Mouse (Mus musculus): Measurements from ENCODE around the gene Zfp763. TPM values are rescaled to one million over a fixed set of nuclear protein-coding genes. Genes with fewer than 3 reads are reported as not detected.
"Not testable (repeated sequence)": the region's sequence is repeated elsewhere in the genome, so short reads cannot be mapped to it uniquely, and the experiment has no call there.

The Zfp763 gene
- polyA plus RNA-seq (2012; rRNA removed): 10.7 and 12.2 TPM in 2 replicates

- Histone ChIP-seq H3K4me3 (replicated peaks; ENCODE audit: insufficient read depth, low read depth, low read length) (peak within 1 kb of the TSS; percentile 91), H3K4me1 (ENCODE audit: control insufficient read depth, insufficient read depth, low read length) (peaks cover 3% of the 10 kb centered on the region), H3K27ac (ENCODE audit: insufficient read depth, low read length) (no peak within 1 kb of the TSS), H3K27me3 (ENCODE audit: control insufficient read depth, insufficient read depth, low read length) (no peaks in the 10 kb centered on the region)
- DNase-seq: peak; percentile 82 to 85
- WGBS: 2% methylated on average over 27 of the region's 27 CpGs
- TF ChIP-seq CTCF (IDR thresholded peaks at IDR 0.05; ENCODE audit: borderline replicate concordance, insufficient read depth, low read depth, low read length) (no peak), POLR2A (IDR thresholded peaks at IDR 0.05; ENCODE audit: borderline replicate concordance, insufficient read depth, low read length) (peak; percentile 68; the same call in 1 of the 2 replicates)
These were observed at the start of gene Zfp763 for GRCm38 (mm10) chr17:33032900-33033891. TSS of gene Zfp763 (minus strand) at chr17:33033402.

GRCm38 (mm10) chr17:33067958-33068357 lies 34.8 kb upstream of the Zfp763 start, which contains the start of gene 4921501E09Rik:
TSS of gene 4921501E09Rik (minus strand) at chr17:33068058.
- WGBS: 30% methylated on average over 1 of the region's 1 CpGs
- H3K27ac ChIP-seq (ENCODE audit: insufficient read depth, low read length): no peak within 1 kb of the TSS
- no peak for DNase-seq
- H3K27me3 ChIP-seq (ENCODE audit: control insufficient read depth, insufficient read depth, low read length): no peaks in the 10 kb centered on the region
- H3K4me3 ChIP-seq (replicated peaks; ENCODE audit: insufficient read depth, low read depth, low read length): no peak within 1 kb of the TSS
- H3K4me1 ChIP-seq (ENCODE audit: control insufficient read depth, insufficient read depth, low read length): no peaks in the 10 kb centered on the region
- no peak for TF ChIP-seq CTCF (IDR thresholded peaks at IDR 0.05; ENCODE audit: borderline replicate concordance, insufficient read depth, low read depth, low read length)
- TF ChIP-seq POLR2A (IDR thresholded peaks at IDR 0.05; ENCODE audit: borderline replicate concordance, insufficient read depth, low read length): no peak

DNA sequence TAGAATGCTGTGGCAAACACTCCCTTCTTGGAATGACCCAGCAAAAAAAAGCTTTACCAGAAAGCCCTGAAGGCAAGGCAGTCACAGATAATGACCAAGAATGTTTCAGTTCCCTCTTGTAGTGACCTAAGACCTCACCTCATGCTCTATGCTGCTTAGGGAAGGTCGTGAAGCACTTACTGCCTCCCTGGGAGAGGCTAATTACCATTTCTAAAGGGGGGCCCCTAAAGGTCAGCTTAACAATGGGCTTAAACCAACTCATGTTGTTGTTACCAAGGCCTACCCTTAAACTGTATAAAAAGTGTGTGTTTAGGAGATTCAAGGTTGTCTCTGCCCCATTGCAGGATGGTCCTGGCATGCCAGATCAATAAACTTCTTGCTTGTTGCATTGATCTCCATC lies 29.8 kb upstream of the Zfp763 start:
- WGBS: 0% methylated on average over 1 of the region's 1 CpGs

DNA sequence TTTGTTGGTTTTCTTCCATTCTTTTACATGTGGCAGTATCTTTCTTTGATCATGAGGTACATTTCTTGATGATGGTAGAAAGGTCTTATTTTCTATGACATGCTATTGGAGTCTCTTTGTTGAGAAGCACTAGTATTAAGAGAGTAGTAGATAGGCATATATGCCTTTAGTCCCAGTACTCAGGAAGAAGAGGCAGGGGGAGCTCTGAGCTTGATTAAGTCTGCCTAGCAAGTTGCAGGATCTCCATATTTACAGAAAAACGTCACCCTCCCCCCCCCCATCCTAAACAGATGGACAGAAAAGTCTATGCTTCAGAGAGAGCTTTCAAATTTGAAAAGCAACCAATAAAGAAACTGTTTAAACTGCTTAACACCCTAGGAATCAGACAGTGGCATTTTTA lies 25.6 kb upstream of the Zfp763 start:
- H3K27me3 ChIP-seq (ENCODE audit: control insufficient read depth, insufficient read depth, low read length): no peaks in the 10 kb centered on the region
- WGBS: 0% methylated on average over 1 of the region's 1 CpGs
- no peak for TF ChIP-seq POLR2A (IDR thresholded peaks at IDR 0.05; ENCODE audit: borderline replicate concordance, insufficient read depth, low read length)
- H3K4me1 ChIP-seq (ENCODE audit: control insufficient read depth, insufficient read depth, low read length): no peaks in the 10 kb centered on the region
- no peak overlapping the region for H3K27ac ChIP-seq (ENCODE audit: insufficient read depth, low read length)
- DNase-seq: no peak
- no peak overlapping the region for H3K4me3 ChIP-seq (replicated peaks; ENCODE audit: insufficient read depth, low read depth, low read length)

More for the DNA sequence above, 29.8 kb upstream of the Zfp763 start:
- H3K4me1 ChIP-seq (ENCODE audit: control insufficient read depth, insufficient read depth, low read length): no peaks in the 10 kb centered on the region
- H3K27me3 ChIP-seq (ENCODE audit: control insufficient read depth, insufficient read depth, low read length): no peaks in the 10 kb centered on the region
- no peak for DNase-seq
- no peak overlapping the region for H3K27ac ChIP-seq (ENCODE audit: insufficient read depth, low read length)
- no peak for TF ChIP-seq POLR2A (IDR thresholded peaks at IDR 0.05; ENCODE audit: borderline replicate concordance, insufficient read depth, low read length)
- TF ChIP-seq CTCF (IDR thresholded peaks at IDR 0.05; ENCODE audit: borderline replicate concordance, insufficient read depth, low read depth, low read length): no peak
- no peak overlapping the region for H3K4me3 ChIP-seq (replicated peaks; ENCODE audit: insufficient read depth, low read depth, low read length)

DNA sequence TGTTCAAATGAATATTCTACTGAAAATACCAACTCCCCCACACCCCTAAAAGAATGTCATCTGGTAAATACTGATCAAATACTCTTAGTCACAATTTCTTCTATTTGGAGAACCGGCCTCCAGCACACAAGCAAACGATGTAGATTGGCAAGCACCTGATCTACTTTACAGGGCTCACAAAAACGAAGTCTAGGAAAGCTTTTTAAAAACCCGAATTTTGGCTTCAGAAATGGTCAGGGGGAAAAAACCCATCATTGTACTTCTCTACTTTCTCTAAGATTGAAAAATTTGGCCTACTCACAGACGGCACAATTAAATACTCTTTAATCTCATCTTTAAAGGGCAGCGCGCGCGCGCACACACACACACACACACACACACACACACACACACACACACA lies 826 bp downstream of the Zfp763 start:
- no peak for DNase-seq
- Histone ChIP-seq H3K27me3 (ENCODE audit: control insufficient read depth, insufficient read depth, low read length) (no peaks in the 10 kb centered on the region), H3K4me1 (ENCODE audit: control insufficient read depth, insufficient read depth, low read length) (peaks cover 3% of the 10 kb centered on the region), H3K27ac (ENCODE audit: insufficient read depth, low read length) (no peak overlapping the region), H3K4me3 (replicated peaks; ENCODE audit: insufficient read depth, low read depth, low read length) (peak overlapping the region; percentile 91)
- WGBS: 4% methylated on average over 10 of the region's 10 CpGs
- TF ChIP-seq POLR2A (IDR thresholded peaks at IDR 0.05; ENCODE audit: borderline replicate concordance, insufficient read depth, low read length): no peak
- TF ChIP-seq CTCF (IDR thresholded peaks at IDR 0.05; ENCODE audit: borderline replicate concordance, insufficient read depth, low read depth, low read length): no peak

- H3K4me1 ChIP-seq (ENCODE audit: control insufficient read depth, insufficient read depth, low read length); H3K4me3 ChIP-seq (replicated peaks; ENCODE audit: insufficient read depth, low read depth, low read length); H3K27ac ChIP-seq (ENCODE audit: insufficient read depth, low read length); H3K27me3 ChIP-seq (ENCODE audit: control insufficient read depth, insufficient read depth, low read length); DNase-seq: not testable (repeated sequence)
These were observed 12.8 kb downstream of the Zfp763 start for GRCm38 (mm10) chr17:33020434-33020833.

DNA sequence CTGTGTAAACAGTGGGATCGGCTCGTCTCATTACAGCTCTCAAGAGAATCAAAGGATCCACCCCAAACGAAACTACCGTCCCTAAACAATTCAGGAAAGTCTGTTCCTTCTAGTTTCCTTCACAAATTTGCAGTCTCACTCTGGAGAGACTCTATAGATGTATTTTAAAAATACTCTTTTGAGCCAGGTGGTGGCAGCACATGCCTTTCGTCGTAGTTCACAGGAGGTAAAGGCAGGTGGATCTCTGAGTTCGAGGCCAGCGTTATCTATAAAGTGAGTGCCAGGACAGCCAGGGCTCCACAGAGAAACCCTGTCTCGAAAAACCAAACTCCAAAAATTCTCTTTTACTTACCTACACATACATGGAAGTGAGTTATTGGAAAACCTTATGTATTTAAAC lies 24.9 kb downstream of the Zfp763 start:
- DNase-seq: no peak
- 52% methylated on average over 9 of the region's 9 CpGs for WGBS
- Histone ChIP-seq H3K4me3 (replicated peaks; ENCODE audit: insufficient read depth, low read depth, low read length) (no peak overlapping the region), H3K27ac (ENCODE audit: insufficient read depth, low read length) (no peak overlapping the region), H3K27me3 (ENCODE audit: control insufficient read depth, insufficient read depth, low read length) (no peaks in the 10 kb centered on the region), H3K4me1 (ENCODE audit: control insufficient read depth, insufficient read depth, low read length) (no peaks in the 10 kb centered on the region)
- TF ChIP-seq POLR2A (IDR thresholded peaks at IDR 0.05; ENCODE audit: borderline replicate concordance, insufficient read depth, low read length): no peak
- no peak for TF ChIP-seq CTCF (IDR thresholded peaks at IDR 0.05; ENCODE audit: borderline replicate concordance, insufficient read depth, low read depth, low read length)

DNA sequence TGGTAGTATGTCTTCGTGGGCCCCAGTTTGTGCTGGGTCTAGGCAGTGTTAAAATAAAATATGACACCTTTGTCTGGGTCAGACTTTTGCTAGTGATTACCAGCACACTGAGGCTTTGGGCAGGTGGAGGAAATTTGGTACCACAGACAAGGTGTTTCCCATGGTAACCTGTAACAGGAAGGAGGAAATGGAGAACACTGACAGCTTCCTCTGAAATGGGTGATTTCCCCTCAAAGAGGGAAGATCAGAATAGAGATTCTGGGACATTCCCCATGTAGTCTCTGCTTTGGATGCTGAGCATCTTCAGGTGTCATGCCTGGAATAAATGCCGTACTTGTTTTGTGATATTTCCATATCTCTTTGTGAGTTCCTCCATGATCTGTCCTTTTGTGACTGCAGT lies 34.7 kb downstream of the Zfp763 start:
- H3K4me1 ChIP-seq (ENCODE audit: control insufficient read depth, insufficient read depth, low read length): no peaks in the 10 kb centered on the region
- no peak for DNase-seq
- TF ChIP-seq POLR2A (IDR thresholded peaks at IDR 0.05; ENCODE audit: borderline replicate concordance, insufficient read depth, low read length): no peak
- TF ChIP-seq CTCF (IDR thresholded peaks at IDR 0.05; ENCODE audit: borderline replicate concordance, insufficient read depth, low read depth, low read length): no peak
- no peak overlapping the region for H3K27ac ChIP-seq (ENCODE audit: insufficient read depth, low read length)
- WGBS: 94% methylated on average over 2 of the region's 2 CpGs
- no peaks in the 10 kb centered on the region for H3K27me3 ChIP-seq (ENCODE audit: control insufficient read depth, insufficient read depth, low read length)
- no peak overlapping the region for H3K4me3 ChIP-seq (replicated peaks; ENCODE audit: insufficient read depth, low read depth, low read length)

Data from cerebellum, adult 2 months (tissue).